Mouse (Mus musculus): Measurements from ENCODE around the gene Zfp819.

The Zfp819 gene

GRCm38 (mm10) chr7:43606896-43607742, at the start of gene Zfp819:
Zfp819 (plus strand) TSS chr7:43607169.
- DNase-seq (ENCODE audit: low spot score in 2 of 2), result peak; percentile 53

- DNase-seq (ENCODE audit: low spot score in 2 of 2), result peak; percentile 73 to 84
These were observed 44.8 kb upstream of the Zfp819 start, which contains the start of gene Zfp658 for GRCm38 (mm10) chr7:43562006-43562633. Zfp658 (plus strand) TSS chr7:43562256.

GRCm38 (mm10) chr7:43562651-43563070, 44.3 kb upstream of the Zfp819 start:
- DNase-seq (ENCODE audit: low spot score in 2 of 2), result no peak

- no peak for DNase-seq (ENCODE audit: low spot score in 2 of 2)
These were observed 43.7 kb upstream of the Zfp819 start for GRCm38 (mm10) chr7:43563300-43563699.

GRCm38 (mm10) chr7:43571216-43571615, 35.8 kb upstream of the Zfp819 start:
- no peak for DNase-seq (ENCODE audit: low spot score in 2 of 2)

- DNase-seq (ENCODE audit: low spot score in 2 of 2), result peak; percentile 90 to 94
These were observed 27.4 kb upstream of the Zfp819 start, which contains the start of gene Zfp719 for GRCm38 (mm10) chr7:43579440-43580171. Zfp719 (plus strand) TSS chr7:43579610.

GRCm38 (mm10) chr7:43580526-43580925, 26.4 kb upstream of the Zfp819 start:
- no peak for DNase-seq (ENCODE audit: low spot score in 2 of 2)

- no peak for DNase-seq (ENCODE audit: low spot score in 2 of 2)
These were observed 22.2 kb upstream of the Zfp819 start for GRCm38 (mm10) chr7:43584790-43585189.

GRCm38 (mm10) chr7:43601884-43602283, 5.1 kb upstream of the Zfp819 start:
- no peak for DNase-seq (ENCODE audit: low spot score in 2 of 2)

GRCm38 (mm10) chr7:43607743-43608287, 846 bp downstream of the Zfp819 start:
- DNase-seq (ENCODE audit: low spot score in 2 of 2), result no peak

- no peak for DNase-seq (ENCODE audit: low spot score in 2 of 2)
These were observed 1.4 kb downstream of the Zfp819 start for GRCm38 (mm10) chr7:43608316-43608824.

GRCm38 (mm10) chr7:43613816-43614551, 7.0 kb downstream of the Zfp819 start:
- no peak for DNase-seq (ENCODE audit: low spot score in 2 of 2)

GRCm38 (mm10) chr7:43622927-43623326, 16.0 kb downstream of the Zfp819 start:
- DNase-seq (ENCODE audit: low spot score in 2 of 2), result no peak

- no peak for DNase-seq (ENCODE audit: low spot score in 2 of 2)
These were observed 16.9 kb downstream of the Zfp819 start for GRCm38 (mm10) chr7:43623819-43624218.

GRCm38 (mm10) chr7:43625065-43625464, 18.1 kb downstream of the Zfp819 start:
- no peak for DNase-seq (ENCODE audit: low spot score in 2 of 2)

- DNase-seq (ENCODE audit: low spot score in 2 of 2), result no peak
These were observed 18.9 kb downstream of the Zfp819 start for GRCm38 (mm10) chr7:43625794-43626422.

- no peak for DNase-seq (ENCODE audit: low spot score in 2 of 2)
These were observed 27.0 kb downstream of the Zfp819 start for GRCm38 (mm10) chr7:43633940-43634339.

- DNase-seq (ENCODE audit: low spot score in 2 of 2), result no peak
These were observed 27.5 kb downstream of the Zfp819 start, which contains the start of gene Ceacam18 for GRCm38 (mm10) chr7:43634500-43634899. Ceacam18 (plus strand) TSS chr7:43634707.

GRCm38 (mm10) chr7:43636194-43636593, 29.2 kb downstream of the Zfp819 start:
- no peak for DNase-seq (ENCODE audit: low spot score in 2 of 2)

- no peak for DNase-seq (ENCODE audit: low spot score in 2 of 2)
These were observed 30.1 kb downstream of the Zfp819 start for GRCm38 (mm10) chr7:43637118-43637517.
